Mouse (Mus musculus) lung, postnatal 14 days (tissue): ENCODE data around the gene Gm17174.
"Not testable (repeated sequence)": the region's sequence is repeated elsewhere in the genome, so short reads cannot be mapped to it uniquely, and the experiment has no call there.

Source experiments
- DNase-seq: peaks from one replicate; pipeline ENCODE4 v3.0.0; 2021

Gm17174 gene

GRCm38 (mm10) chr14:51592039-51592438, at the start of gene Gm17174:
Gm17174 (minus strand) TSS chr14:51592139.
- DNase-seq = not testable (repeated sequence)

- not testable (repeated sequence) for DNase-seq
These were observed 43.6 kb upstream of the Gm17174 start, which contains the start of gene Gm4181 for GRCm38 (mm10) chr14:51635566-51635965. Gm4181 (minus strand) TSS chr14:51635666.

GRCm38 (mm10) chr14:51632426-51632825, 40.5 kb upstream of the Gm17174 start:
- DNase-seq = peak; percentile 2

GRCm38 (mm10) chr14:51611210-51611609, 19.3 kb upstream of the Gm17174 start, which contains the start of gene Gm17078:
Gm17078 (minus strand) TSS chr14:51611310.
- no peak for DNase-seq

GRCm38 (mm10) chr14:51573963-51574362, 18.0 kb downstream of the Gm17174 start, which contains the start of gene Gm17175:
Gm17175 (minus strand) TSS chr14:51574063.
- not testable (repeated sequence) for DNase-seq

GRCm38 (mm10) chr14:51552490-51552889, 39.4 kb downstream of the Gm17174 start, which contains the start of gene Gm5622:
Gm5622 (plus strand) TSS chr14:51552790.
- DNase-seq = no peak
